Mouse (Mus musculus) limb, embryonic 15.5 days (tissue): ENCODE data around the gene Klhl31. TPM values are rescaled to one million over a fixed set of nuclear protein-coding genes. Genes with fewer than 3 reads are reported as not detected.

Experiments
- ATAC-seq: fragments of 200-750 bp; cut with Nextera tagmentation; 2 replicates; pipeline ENCODE4 v1.8.0; 2017; ENCODE audit warnings: low read depth, moderate TSS enrichment; ENCODE audit not compliant: insufficient number of reproducible peaks, low FRiP score, low TSS enrichment
- H3K27ac ChIP-seq: fragments of 300-500 bp; sonication (generic); 2 replicates; pipeline ENCODE4 v1.5.1; 2015; ENCODE audit warnings: moderate library complexity, mild to moderate bottlenecking, inconsistent platforms
- H3K27me3 ChIP-seq: fragments of 300-500 bp; sonication (generic); 2 replicates; pipeline ENCODE4 v1.6.1; 2015; ENCODE audit warnings: inconsistent platforms
- H3K36me3 ChIP-seq: fragments of 300-500 bp; sonication (generic); 2 replicates; pipeline ENCODE4 v1.6.1; 2015; ENCODE audit warnings: inconsistent platforms
- H3K4me1 ChIP-seq: fragments of 300-500 bp; sonication (generic); 2 replicates; pipeline ENCODE4 v1.6.1; 2015; ENCODE audit warnings: inconsistent platforms
- H3K4me2 ChIP-seq: fragments of 300-500 bp; sonication (generic); 2 replicates; pipeline ENCODE4 v1.6.1; 2015; ENCODE audit warnings: mild to moderate bottlenecking, inconsistent platforms
- H3K4me3 ChIP-seq: fragments of 300-500 bp; sonication (generic); 2 replicates; pipeline ENCODE4 v1.5.1; 2015; ENCODE audit warnings: mild to moderate bottlenecking, inconsistent platforms
- H3K9ac ChIP-seq: fragments of 300-500 bp; sonication (generic); 2 replicates; pipeline ENCODE4 v1.6.1; 2015; ENCODE audit warnings: inconsistent platforms
- H3K9me3 ChIP-seq: fragments of 300-500 bp; sonication (generic); 2 replicates; pipeline ENCODE4 v1.6.1; 2016; ENCODE audit warnings: inconsistent platforms
- WGBS: fragments of 180-500 bp; shearing (Covaris S2); methylation state at CpG from one replicate; pipeline ENCODE4 v1.1.7; 2015; 5-methylcytosine and 5-hydroxymethylcytosine counted together
- polyA plus RNA-seq: library from polyadenylated mRNA; unstranded; fragments of >200 nt; fragmentation: Nextera tagmentation; extraction: Ambion mirVana; gene quantifications from 2 replicates; pipeline ENCODE4 v1.2.1, GENCODE M21; 2015

Klhl31 gene
- polyA plus RNA-seq, 1 experiment from 2014 or later: 10.3 TPM

DNA sequence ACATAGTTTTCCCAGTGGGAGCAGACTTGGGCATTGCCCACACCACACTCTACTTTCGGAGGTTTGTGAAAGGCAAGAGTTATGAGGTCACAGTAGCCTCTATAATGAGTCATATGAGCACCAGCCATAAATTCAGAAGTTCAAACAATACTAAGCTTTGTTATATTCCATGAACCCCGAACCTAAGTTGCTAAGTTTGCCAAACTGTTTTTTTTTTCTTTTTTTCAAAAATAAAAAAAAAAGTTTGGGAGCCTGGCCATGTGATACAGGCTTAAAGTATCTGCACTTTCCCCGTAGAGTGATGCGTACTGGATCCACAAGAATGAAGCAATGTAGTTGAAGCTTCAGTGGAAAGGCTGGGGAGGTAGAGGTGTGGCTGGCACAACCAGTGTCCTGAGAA is 36.9 kb downstream of the Klhl31 start:
- Histone ChIP-seq H3K36me3 (no peaks in the 10 kb centered on the region), H3K4me2 (no peak overlapping the region), H3K9me3 (no peaks in the 10 kb centered on the region), H3K9ac (no peak overlapping the region), H3K27ac (no peak overlapping the region), H3K27me3 (no peaks in the 10 kb centered on the region), H3K4me3 (no peak overlapping the region), H3K4me1 (no peaks in the 10 kb centered on the region)
- no peak for ATAC-seq
- 80% methylated on average over 4 of the region's 4 CpGs for WGBS

DNA sequence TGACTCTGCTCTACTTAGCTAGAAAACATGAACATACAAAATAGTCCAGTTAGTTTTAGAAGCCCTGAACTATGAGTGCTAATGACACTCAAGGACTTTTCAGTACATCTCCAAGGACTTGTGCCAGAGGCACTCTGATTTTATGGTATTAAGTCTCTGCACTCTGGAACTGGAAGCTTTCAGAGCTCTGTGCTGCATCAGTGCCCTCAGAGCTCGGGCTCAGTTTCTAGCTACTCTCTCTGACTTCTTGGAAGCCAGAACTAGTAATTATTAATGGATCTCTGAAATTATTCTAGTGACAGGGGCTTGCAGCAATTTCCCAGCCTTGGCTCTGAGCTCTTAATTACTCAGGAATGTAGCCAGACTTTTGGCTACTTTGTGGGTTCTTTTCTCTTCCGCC is 37.7 kb downstream of the Klhl31 start:
- no peak overlapping the region for H3K4me3 ChIP-seq
- H3K9me3 ChIP-seq: no peaks in the 10 kb centered on the region
- H3K4me1 ChIP-seq: no peaks in the 10 kb centered on the region
- no peak overlapping the region for H3K27ac ChIP-seq
- H3K36me3 ChIP-seq: no peaks in the 10 kb centered on the region
- H3K4me2 ChIP-seq: no peak overlapping the region
- 77% methylated on average over 2 of the region's 2 CpGs for WGBS
- H3K27me3 ChIP-seq: no peaks in the 10 kb centered on the region
- ATAC-seq: no peak
- H3K9ac ChIP-seq: no peak overlapping the region

DNA sequence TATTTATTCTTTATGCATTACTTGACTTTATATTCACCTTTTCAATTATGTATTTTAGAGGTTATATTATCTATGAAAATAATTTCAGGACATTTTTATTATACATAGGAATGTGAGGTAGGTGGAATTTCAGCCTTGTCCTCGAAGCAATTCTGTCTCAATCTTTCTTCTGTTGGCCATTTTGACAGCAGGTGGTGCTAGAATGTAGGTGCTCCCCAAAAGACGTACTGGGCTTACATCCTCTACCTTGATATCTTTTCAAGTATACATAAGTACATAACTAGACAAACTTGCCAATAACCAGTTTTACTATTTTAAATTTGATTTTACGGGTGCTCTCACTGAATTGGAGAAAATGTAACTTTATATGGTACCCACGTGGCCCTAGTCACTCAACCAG is 48.6 kb downstream of the Klhl31 start:
- no peaks in the 10 kb centered on the region for H3K27me3 ChIP-seq
- ATAC-seq: no peak
- H3K27ac ChIP-seq: no peak overlapping the region
- 69% methylated on average over 4 of the region's 4 CpGs for WGBS
- no peaks in the 10 kb centered on the region for H3K9me3 ChIP-seq
- no peak overlapping the region for H3K4me3 ChIP-seq
- no peaks in the 10 kb centered on the region for H3K4me1 ChIP-seq
- no peak overlapping the region for H3K4me2 ChIP-seq
- no peak overlapping the region for H3K9ac ChIP-seq
- no peaks in the 10 kb centered on the region for H3K36me3 ChIP-seq

DNA sequence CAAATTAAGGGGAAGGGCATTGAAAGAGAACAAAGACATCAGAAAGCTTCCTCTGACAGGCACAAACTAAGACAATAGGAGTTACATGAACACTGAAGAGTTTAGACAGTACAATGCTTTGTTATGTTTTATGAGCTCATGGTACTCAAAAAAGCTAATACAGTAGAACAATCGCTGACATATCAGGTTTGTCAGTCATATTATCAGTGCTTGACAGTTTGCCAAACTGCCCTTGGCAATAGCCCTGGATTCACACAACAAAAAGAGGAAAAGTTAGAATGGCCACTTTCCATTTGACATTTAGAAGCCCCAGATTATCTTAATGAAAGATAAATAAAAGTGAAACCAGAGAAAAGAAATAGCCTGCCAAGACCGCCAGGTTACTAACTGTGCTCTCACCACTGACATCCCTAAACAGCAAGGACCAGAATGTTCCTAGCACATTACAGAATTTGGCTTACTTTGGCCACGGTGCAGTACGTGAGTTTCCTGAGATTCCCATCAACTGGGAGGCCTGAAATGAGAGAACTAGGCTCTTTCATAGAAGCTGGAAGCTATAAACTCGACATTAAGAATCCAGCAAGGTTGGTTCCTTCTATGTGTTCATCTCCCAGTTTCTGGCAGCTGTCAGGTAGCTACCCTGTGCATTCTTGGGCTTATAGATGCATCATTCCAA is 49.7 kb downstream of the Klhl31 start:
- H3K27me3 ChIP-seq: no peaks in the 10 kb centered on the region
- no peaks in the 10 kb centered on the region for H3K36me3 ChIP-seq
- H3K4me2 ChIP-seq: no peak overlapping the region
- H3K27ac ChIP-seq: no peak overlapping the region
- 61% methylated on average over 5 of the region's 5 CpGs for WGBS
- H3K4me3 ChIP-seq: no peak overlapping the region
- no peak overlapping the region for H3K9ac ChIP-seq
- H3K4me1 ChIP-seq: no peaks in the 10 kb centered on the region
- H3K9me3 ChIP-seq: no peaks in the 10 kb centered on the region
- ATAC-seq: no peak

DNA sequence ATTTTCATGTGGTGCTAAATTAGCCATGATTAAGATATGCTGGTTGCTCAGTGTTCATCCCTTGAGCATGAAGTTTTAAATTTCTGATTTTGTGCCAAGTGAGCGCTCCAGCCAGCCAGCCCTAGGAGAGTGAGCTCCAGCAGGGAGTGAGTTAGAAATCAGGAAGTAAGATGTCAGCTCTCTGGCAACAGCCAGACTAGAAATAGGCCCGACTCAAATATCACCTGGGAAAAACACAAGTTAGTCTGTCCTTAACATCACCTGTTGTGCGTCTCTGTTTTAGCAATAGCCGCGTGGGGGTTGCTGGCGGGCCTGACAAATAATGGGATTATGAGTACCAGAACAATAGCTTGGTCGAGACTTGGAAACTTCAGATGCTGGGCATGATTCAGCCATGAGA is 56.4 kb downstream of the Klhl31 start:
- Histone ChIP-seq H3K36me3 (no peaks in the 10 kb centered on the region), H3K27ac (no peak overlapping the region), H3K27me3 (no peaks in the 10 kb centered on the region), H3K4me2 (no peak overlapping the region), H3K4me3 (no peak overlapping the region), H3K9ac (no peak overlapping the region), H3K9me3 (no peaks in the 10 kb centered on the region), H3K4me1 (no peaks in the 10 kb centered on the region)
- no peak for ATAC-seq
- 78% methylated on average over 7 of the region's 7 CpGs for WGBS

DNA sequence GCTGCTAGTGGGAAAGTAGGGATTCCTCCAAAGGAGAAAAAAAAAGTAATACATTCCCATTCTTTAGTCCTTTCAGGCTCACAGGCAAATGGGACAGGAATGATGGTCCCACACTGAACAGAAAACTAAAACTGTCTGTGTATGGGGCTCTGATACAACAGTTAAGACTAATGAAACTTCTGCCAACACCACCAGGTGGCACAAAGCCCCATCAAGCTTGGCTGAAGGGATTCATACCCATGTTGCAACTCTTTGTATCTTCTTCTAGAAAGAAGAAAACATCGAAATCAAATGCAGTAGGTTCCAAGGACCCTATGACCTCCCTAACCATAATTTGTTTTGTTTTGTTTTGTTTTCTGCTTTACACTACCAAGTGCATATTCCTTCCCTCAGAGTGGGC is 57.1 kb downstream of the Klhl31 start:
- no peak for ATAC-seq
- no peaks in the 10 kb centered on the region for H3K36me3 ChIP-seq
- 98% methylated on average over 1 of the region's 1 CpGs for WGBS
- no peak overlapping the region for H3K9ac ChIP-seq
- no peaks in the 10 kb centered on the region for H3K9me3 ChIP-seq
- H3K27ac ChIP-seq: no peak overlapping the region
- no peak overlapping the region for H3K4me2 ChIP-seq
- H3K4me3 ChIP-seq: no peak overlapping the region
- no peaks in the 10 kb centered on the region for H3K27me3 ChIP-seq
- H3K4me1 ChIP-seq: no peaks in the 10 kb centered on the region

DNA sequence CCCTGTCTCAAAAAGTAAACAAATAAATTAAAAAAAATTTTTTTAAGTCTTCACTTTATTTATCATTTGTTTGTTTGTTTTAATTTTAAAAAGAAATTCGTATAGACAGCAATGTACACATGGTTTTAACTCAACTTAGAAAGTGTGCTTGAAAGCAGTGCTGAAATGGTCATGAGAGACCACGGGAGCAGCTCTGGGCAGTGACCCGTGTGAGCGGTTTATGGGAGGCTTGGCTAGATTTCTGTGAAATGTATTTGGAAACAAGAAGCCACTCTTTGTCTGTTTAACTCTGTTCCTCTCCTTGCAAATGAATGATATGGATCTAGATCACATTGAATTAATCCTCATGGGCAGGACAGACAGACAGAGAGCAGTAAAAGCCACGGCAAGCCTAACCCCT is 59.3 kb downstream of the Klhl31 start:
- WGBS: 76% methylated on average over 5 of the region's 5 CpGs

DNA sequence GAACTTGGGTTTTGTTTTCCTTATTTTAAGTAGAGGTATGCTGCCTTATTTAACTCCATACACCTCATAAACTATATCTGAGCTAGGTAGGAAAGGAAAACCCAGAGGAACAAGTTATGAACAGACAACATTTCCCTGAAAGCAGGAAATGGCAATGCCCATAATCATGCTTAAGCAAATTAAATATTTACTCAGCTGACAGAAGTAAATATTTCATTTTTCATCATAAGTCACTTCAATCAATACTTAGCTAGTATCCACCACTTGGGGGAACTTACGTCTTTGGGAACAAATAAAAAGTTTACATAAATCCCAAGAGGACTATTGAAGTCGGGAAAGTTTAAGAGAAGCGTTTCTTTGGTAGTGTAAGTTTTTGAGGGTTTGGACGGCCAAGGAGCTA is 67.2 kb downstream of the Klhl31 start:
- H3K9me3 ChIP-seq: no peaks in the 10 kb centered on the region
- no peaks in the 10 kb centered on the region for H3K4me1 ChIP-seq
- ATAC-seq: no peak
- 60% methylated on average over 4 of the region's 4 CpGs for WGBS
- H3K4me3 ChIP-seq: no peak overlapping the region
- H3K4me2 ChIP-seq: no peak overlapping the region
- no peak overlapping the region for H3K27ac ChIP-seq
- H3K36me3 ChIP-seq: no peaks in the 10 kb centered on the region
- no peak overlapping the region for H3K9ac ChIP-seq
- H3K27me3 ChIP-seq: no peaks in the 10 kb centered on the region

More for the DNA sequence above, 59.3 kb downstream of the Klhl31 start:
- Histone ChIP-seq H3K9ac (no peak overlapping the region), H3K4me3 (no peak overlapping the region), H3K4me1 (no peaks in the 10 kb centered on the region), H3K27ac (no peak overlapping the region), H3K27me3 (no peaks in the 10 kb centered on the region), H3K4me2 (no peak overlapping the region), H3K9me3 (no peaks in the 10 kb centered on the region), H3K36me3 (no peaks in the 10 kb centered on the region)
- ATAC-seq: no peak

DNA sequence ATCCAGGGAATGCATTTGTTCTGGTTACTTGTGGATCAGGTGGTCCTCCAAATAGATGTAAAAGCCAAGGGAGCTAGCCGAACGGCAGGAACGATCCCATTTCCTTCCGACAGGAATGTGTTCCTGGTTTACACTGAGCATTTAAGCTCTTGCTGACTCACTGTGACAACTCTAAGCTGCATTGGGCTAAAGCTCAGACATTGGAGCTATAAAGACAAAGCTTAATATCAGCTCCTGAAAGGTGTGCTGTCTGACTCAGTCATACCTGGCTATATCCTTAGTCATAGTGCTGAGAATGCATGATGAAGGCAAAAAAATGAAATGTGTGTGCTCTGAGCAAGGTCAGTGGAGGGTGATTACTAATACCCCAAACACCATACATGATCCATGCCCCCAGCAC is 67.8 kb downstream of the Klhl31 start:
- Histone ChIP-seq H3K9ac (no peak overlapping the region), H3K4me2 (no peak overlapping the region), H3K9me3 (no peaks in the 10 kb centered on the region), H3K27me3 (no peaks in the 10 kb centered on the region), H3K36me3 (no peaks in the 10 kb centered on the region), H3K4me3 (no peak overlapping the region), H3K27ac (no peak overlapping the region), H3K4me1 (no peaks in the 10 kb centered on the region)
- ATAC-seq: no peak
- WGBS: 68% methylated on average over 4 of the region's 4 CpGs

DNA sequence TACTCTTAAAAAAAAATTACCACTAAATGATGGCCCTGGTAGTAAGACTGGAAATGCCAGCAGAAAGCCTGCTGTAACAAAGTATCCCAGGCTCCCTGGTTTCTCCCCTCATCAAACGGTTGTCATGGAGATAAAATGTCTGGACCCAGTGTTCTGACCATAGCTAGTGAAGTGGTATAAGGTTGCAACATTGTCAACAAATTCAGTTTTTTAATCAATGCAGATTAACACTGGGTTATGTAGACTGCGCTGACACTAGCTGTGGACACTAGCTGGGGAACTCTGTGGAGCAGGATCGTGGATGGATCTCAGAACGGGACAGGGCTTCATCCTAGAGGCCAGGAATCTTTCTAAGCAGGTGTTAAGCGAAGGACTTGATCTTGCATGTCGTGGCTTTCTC is 70.2 kb downstream of the Klhl31 start:
- no peak overlapping the region for H3K4me3 ChIP-seq
- no peaks in the 10 kb centered on the region for H3K4me1 ChIP-seq
- no peak overlapping the region for H3K27ac ChIP-seq
- no peaks in the 10 kb centered on the region for H3K27me3 ChIP-seq
- no peaks in the 10 kb centered on the region for H3K9me3 ChIP-seq
- no peak overlapping the region for H3K4me2 ChIP-seq
- WGBS: 83% methylated on average over 6 of the region's 6 CpGs
- no peak overlapping the region for H3K9ac ChIP-seq
- H3K36me3 ChIP-seq: no peaks in the 10 kb centered on the region
- no peak for ATAC-seq

DNA sequence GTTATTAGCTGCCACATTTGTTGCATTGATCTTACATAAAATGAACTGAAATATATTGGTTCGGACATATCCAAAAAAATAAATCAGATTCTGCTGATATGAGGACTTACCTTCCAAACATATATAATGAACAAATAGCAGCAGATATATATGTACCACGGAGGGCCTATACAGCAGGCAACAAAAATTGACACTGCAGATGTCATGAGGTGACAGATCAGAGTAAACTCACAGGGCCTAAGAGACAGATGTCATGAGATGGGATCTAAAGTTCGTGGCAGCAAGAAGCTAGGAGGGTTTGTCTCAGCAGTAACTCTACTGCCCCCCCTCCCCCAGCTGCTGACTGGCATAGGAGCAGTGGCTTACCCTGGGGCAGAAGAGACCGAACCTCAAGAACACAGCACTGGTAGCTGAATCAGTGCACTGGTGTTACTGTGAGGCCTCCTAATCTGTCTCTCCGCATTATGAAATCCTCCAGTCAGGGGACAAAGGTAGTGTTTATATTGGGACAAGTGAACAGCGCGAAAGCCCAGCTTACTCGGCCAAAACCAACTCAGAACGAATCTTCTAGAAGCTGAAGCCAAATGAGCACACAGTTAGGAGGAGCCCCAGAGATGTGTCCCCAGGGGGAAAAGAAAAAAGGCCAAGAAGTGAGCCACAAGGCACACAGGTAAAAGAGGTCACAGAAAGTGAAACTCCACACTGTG is 71.3 kb downstream of the Klhl31 start:
- Histone ChIP-seq H3K9ac (no peak overlapping the region), H3K27me3 (no peaks in the 10 kb centered on the region), H3K36me3 (no peaks in the 10 kb centered on the region), H3K27ac (no peak overlapping the region), H3K9me3 (no peaks in the 10 kb centered on the region), H3K4me1 (no peaks in the 10 kb centered on the region), H3K4me2 (no peak overlapping the region), H3K4me3 (no peak overlapping the region)
- no peak for ATAC-seq
- 76% methylated on average over 9 of the region's 9 CpGs for WGBS

DNA sequence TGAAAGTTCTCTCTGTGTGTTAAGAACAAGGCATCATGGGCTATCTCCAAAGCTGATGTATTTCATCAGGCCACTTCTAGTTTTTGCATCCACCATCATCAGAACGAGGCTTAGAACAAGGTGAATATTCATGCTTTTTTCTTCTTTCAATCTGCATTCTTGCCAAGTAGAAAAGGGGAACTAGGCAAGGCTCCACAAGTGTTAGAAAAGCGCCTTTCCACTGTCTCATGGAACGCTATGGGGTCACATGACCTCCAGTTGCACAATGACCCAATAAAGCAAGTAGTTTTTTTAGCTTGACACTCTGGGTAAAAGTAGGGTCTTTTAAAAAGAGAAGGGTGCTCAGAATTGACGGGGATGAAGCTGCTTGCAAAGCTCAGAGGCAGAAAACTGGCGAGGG is 72.7 kb downstream of the Klhl31 start:
- Histone ChIP-seq H3K9ac (no peak overlapping the region), H3K4me1 (no peaks in the 10 kb centered on the region), H3K36me3 (no peaks in the 10 kb centered on the region), H3K27me3 (no peaks in the 10 kb centered on the region), H3K9me3 (no peaks in the 10 kb centered on the region), H3K27ac (no peak overlapping the region), H3K4me3 (no peak overlapping the region), H3K4me2 (no peak overlapping the region)
- ATAC-seq: no peak
- 82% methylated on average over 5 of the region's 5 CpGs for WGBS
